Mouse (Mus musculus) heart, adult 11 months (tissue): ENCODE results near the gene Bach2.
A peak's percentile ranks its signal among the peaks of the same experiment; 100 is the strongest.

Experiments used
- DNase-seq: peaks from one replicate; pipeline ENCODE4 v3.0.0; 2022

The Bach2 gene

GRCm38 (mm10) chr4:32251946-32252672 is 13.5 kb downstream of the Bach2 start:
- DNase-seq, result peak; percentile 15

DNA sequence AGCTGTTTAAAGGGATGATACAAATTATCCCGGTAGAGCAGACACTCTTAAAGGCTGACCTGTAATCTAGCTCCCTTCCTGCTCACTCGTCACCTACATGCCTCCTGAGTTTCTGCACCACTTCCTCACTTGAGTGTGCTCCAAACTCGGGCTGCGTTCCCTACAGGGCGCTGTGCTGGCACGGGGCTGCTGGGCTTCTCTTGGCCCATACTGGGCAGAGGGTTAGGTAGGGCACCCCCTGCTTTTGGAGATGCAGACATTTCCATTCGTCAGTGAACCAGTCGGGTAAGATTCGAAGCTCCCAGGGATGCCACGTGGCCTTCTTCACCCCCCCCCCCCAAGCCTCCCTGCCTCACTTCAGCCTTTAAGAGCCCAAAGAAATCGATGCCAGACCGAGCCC is 19.1 kb downstream of the Bach2 start:
- DNase-seq, result no peak

DNA sequence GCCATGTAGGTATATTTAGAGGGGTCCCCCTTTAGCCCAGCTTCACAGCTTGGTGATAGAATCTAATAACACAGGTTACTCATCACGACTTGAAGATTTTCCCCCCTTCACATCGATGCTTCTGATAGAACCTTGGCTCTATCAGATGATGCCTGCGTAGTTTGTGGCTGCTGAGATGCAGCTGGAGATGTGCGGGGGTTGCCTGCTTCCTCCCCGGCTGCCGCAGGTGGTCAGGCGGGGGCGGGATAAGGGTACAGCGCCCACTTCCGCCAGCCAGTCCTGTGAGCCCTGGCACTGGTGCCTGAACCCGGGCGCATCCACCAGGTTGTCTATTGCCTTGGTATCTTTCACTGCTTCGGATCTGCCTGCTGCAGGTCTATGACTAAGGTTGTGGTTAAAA is 19.5 kb downstream of the Bach2 start:
- peak; percentile 88 for DNase-seq

- peak; percentile 75 for DNase-seq
Observed at GRCm38 (mm10) chr4:32258596-32258995, 20.0 kb downstream of the Bach2 start.

DNA sequence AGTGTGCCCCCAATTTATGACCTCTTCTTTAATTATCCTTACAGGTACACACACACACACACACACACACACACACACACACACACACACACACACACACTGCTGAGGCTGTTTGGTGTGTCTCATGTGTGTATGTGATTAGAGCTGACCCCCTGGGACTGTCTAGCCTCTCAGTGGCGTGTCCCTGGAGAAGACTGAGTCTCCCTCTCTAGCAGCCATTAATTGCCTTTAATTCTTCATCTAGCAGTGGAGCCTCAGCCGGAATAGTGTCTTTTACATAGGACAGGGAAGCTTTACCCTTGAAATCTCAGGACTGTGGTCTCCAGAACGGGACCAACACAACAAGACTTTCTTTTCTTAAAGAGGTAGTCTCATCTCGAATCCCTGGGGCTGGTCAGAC is 22.3 kb downstream of the Bach2 start:
- DNase-seq, result peak; percentile 63

GRCm38 (mm10) chr4:32262825-32263684 is 24.5 kb downstream of the Bach2 start:
- peak; percentile 80 for DNase-seq

- DNase-seq, result no peak
Observed at GRCm38 (mm10) chr4:32263685-32264038, 25.1 kb downstream of the Bach2 start.

DNA sequence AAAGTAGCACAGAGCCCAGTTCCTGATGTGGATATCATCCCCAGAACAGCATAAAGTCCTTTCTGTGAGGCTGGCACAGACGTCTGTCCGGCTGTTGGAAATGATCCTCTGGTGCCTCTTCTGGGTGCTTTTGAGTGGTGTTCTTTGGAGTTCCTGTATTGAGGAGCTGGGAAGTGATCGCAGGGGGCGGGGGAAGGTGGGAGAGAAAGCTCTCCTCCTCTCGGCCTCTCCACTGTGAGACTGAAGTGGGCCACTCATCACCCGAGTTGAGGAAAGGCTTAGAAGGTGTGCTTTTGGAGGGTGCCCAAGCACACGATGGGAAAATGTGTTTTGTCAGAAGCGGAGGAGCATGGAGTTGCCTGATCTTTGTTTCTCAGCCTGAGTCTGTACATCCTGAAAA is 26.3 kb downstream of the Bach2 start:
- DNase-seq, result peak; percentile 80

DNA sequence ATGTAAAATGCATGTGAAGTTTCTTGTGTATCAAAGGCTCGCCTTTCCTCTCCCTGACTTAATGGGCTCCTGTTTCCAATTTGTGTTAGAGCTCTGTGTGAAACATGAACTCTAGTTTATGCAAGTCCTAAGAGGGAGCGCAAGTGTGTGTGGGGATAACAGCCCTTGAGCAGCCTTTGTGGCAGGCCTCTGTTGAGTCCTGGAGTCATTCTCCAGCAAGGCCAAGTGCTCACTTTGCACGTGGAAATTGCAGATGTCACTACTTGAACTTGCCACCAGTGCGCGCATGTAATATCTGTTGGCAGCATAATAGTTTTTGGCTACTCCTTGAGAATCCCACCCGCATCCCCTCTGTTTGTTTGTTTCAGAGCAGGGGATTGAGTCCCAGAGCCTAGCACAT is 28.1 kb downstream of the Bach2 start:
- DNase-seq, result peak; percentile 40

- DNase-seq, result peak; percentile 82
Observed at GRCm38 (mm10) chr4:32268042-32268441, 29.4 kb downstream of the Bach2 start.

DNA sequence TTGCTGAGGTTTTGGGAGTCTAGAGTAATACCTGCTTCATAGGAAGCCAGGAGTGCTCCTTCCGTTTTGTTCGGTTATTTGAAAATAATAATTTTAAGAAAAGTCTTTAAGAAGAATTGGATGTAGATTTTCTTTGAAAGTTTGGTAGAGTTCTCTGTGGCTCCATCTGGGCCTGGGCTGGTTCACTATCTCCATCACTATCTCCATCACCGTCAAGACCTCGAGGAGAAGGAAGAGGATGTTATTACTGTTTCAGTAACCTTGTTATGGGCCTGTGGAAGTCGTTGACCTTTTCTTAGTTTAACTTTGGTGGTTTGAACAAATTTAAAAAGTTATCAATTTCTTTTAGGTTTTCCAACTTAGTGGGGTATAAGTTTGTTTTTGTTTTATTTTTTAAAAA is 33.8 kb downstream of the Bach2 start:
- peak; percentile 48 for DNase-seq

DNA sequence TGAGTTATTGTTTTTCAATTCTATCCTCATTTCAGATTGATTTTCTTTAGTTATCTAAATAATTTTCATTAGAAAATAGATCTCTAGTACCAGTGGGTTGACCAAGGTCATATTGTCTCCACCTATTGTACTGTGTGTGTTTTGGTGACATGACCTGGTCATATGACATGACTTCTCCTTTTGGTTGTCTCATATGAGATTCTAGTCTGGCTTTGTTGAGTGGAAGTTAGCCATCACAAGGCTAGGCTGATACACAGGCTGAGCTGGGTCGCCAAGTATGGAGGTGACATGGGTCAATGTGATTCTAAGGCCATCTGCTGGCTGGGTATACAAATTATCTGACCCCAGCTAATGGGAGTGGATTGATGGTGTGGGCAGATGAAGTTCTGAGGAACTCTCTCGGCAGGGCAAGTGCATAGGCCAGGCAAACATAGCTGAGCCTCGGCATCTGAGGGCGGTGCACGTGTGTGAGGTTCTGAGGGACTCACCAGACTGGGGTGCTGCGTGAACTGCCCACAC is 36.2 kb downstream of the Bach2 start:
- peak; percentile 75 for DNase-seq

DNA sequence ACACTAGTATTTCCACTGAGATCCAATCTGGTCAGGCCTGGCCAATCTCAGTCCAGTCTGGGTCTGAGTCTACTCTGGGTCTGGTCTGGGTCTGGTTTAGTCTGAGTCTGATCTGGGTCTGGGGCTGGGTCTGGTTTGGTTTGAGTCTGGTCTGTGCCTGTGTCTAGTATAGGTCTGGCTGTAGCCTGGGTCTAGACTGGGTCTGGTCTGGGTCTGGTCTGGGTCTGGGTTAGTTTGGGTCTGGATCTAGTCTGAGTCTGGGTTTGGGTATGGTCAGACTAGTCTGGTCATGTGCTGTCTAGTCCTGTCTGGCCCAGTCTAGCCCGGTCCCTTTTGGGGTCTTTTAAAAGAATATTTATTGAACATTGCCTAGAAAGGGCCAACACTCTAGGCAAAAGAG is 41.2 kb downstream of the Bach2 start:
- DNase-seq, result peak; percentile 71

GRCm38 (mm10) chr4:32280401-32280800 is 41.8 kb downstream of the Bach2 start:
- DNase-seq, result peak; percentile 86

GRCm38 (mm10) chr4:32281306-32281705 is 42.7 kb downstream of the Bach2 start:
- no peak for DNase-seq

DNA sequence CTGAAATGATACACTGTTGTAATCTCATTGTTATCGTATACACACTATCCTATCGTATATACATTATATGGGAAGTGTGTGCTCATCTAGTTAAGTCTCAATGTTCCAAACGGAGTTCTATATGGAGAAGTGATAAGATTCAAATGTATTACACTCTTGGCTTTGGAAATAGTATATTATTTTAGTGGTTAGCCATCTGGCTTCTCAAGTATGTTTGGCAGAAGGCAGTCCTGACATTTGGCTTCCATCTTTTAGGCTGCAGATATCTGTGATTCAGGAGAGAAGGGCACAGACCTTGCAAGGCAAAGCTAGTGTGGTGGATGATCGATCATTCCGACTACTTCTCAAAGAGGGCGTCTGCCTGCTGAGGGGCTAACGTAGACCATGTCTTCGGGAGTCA is 47.8 kb downstream of the Bach2 start:
- peak; percentile 3 for DNase-seq

- DNase-seq, result peak; percentile 98
Observed at GRCm38 (mm10) chr4:32288036-32288860, 49.6 kb downstream of the Bach2 start.

GRCm38 (mm10) chr4:32289845-32290244 is 51.2 kb downstream of the Bach2 start:
- DNase-seq, result peak; percentile 75

DNA sequence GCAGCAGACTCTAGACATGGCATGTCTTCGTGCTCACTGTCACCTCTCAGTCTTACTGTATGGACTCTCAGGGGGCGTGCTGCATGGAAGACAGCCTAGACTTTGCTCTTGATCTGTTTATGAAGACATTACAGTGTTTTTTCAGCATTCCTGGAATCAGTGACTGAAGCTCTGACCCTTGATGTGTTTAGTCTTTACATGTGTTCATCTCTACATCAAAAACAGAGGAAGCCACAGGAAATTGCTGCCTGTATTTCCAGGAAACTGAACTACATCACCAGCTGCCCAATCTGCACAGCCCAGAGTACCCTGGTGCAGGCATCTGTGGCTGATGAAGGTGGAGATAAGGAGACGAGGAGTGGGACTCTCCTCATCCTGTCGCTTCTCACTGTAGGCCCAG is 52.8 kb downstream of the Bach2 start:
- DNase-seq, result peak; percentile 85

DNA sequence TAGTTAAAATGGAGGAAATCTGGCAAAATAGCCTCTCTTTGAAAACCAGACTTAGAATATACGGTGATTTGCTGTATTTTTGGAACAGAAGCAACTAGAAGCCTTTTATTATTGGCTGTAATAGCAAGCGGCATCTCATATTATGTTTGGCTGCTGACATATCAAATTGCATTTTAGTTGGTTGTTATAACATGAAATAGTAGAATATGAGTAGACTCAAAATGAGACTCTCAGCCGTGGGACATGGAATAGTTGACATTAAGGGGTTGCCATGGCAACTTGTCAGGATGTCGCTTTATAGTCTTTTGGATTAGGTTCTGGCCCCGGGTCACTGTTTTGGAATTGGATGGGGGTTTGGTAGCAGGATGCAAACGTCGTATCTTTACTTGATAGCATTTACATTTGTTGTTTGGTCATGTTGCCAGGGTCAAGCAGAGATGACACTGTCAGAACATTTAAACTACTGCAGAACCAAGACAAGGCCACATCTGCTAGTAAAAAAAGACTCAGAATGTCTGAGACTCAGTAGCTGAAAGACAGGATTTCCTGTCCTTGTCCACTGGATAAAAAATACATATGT is 55.2 kb downstream of the Bach2 start:
- peak; percentile 60 for DNase-seq

- peak; percentile 91 for DNase-seq
Observed at GRCm38 (mm10) chr4:32297071-32297671, 58.6 kb downstream of the Bach2 start.

- no peak for DNase-seq
Observed at GRCm38 (mm10) chr4:32299221-32299620, 60.6 kb downstream of the Bach2 start.
